Mouse (Mus musculus): ENCODE data around the gene Abcc9.

GRCm38 (mm10) chr6:142738225-142738624 is 36.1 kb upstream of the Abcc9 start:
- no peak for TF ChIP-seq CTCF (IDR thresholded peaks at IDR 0.05; ENCODE audit: borderline replicate concordance, insufficient read depth, low read length)
- no peak for TF ChIP-seq POLR2A (IDR thresholded peaks at IDR 0.05; ENCODE audit: low read depth, low read length)

All from embryonic fibroblast, embryonic 13.5 days (primary cell).